Mouse (Mus musculus) liver, embryonic 13.5 days (tissue): ENCODE results near the gene Knstrn. TPM values are rescaled to one million over a fixed set of nuclear protein-coding genes. Genes with fewer than 3 reads are reported as not detected.

ENCODE experiments used
- ATAC-seq: fragments of 200-750 bp; cut with Nextera tagmentation; 2 replicates; pipeline ENCODE4 v1.8.0; 2017; ENCODE audit warnings: low read depth, mild to moderate bottlenecking, moderate number of reproducible peaks, moderate library complexity
- DNase-seq: peaks from one replicate; pipeline ENCODE4 v3.0.0; 2022
- H3K27ac ChIP-seq: fragments of 300-500 bp; sonication (generic); 2 replicates; pipeline ENCODE4 v1.5.1; 2015; ENCODE audit warnings: moderate library complexity, mild to moderate bottlenecking, inconsistent platforms
- H3K27me3 ChIP-seq: fragments of 300-500 bp; sonication (generic); 2 replicates; pipeline ENCODE4 v1.6.1; 2015; ENCODE audit warnings: mild to moderate bottlenecking, inconsistent platforms
- H3K36me3 ChIP-seq: fragments of 300-500 bp; sonication (generic); 2 replicates; pipeline ENCODE4 v1.6.1; 2015; ENCODE audit warnings: mild to moderate bottlenecking, inconsistent platforms
- H3K4me1 ChIP-seq: fragments of 300-500 bp; sonication (generic); replicated peaks from 2 replicates; pipeline ENCODE4 v1.6.1; 2015; ENCODE audit warnings: inconsistent platforms
- H3K4me2 ChIP-seq: fragments of 300-500 bp; sonication (generic); 2 replicates; pipeline ENCODE4 v1.6.1; 2015; ENCODE audit warnings: inconsistent platforms, mild to moderate bottlenecking, moderate library complexity
- H3K4me3 ChIP-seq: fragments of 300-500 bp; sonication (generic); replicated peaks from 2 replicates; pipeline ENCODE4 v1.5.1; 2015; ENCODE audit warnings: mild to moderate bottlenecking, inconsistent platforms
- H3K9ac ChIP-seq: fragments of 300-500 bp; sonication (generic); 2 replicates; pipeline ENCODE4 v1.6.1; 2015; ENCODE audit warnings: mild to moderate bottlenecking, inconsistent platforms
- H3K9me3 ChIP-seq: fragments of 300-500 bp; sonication (generic); replicated peaks from 2 replicates; pipeline ENCODE4 v1.6.1; 2016; ENCODE audit warnings: inconsistent platforms
- WGBS: fragments of 180-500 bp; shearing (Covaris S2); methylation state at CpG from one replicate; pipeline ENCODE4 v1.1.7; 2015; ENCODE audit not compliant: insufficient replicate concordance; 5-methylcytosine and 5-hydroxymethylcytosine counted together
- polyA plus RNA-seq: library from polyadenylated mRNA; unstranded; fragments of >200 nt; fragmentation: Nextera tagmentation; extraction: Ambion mirVana; gene quantifications from 2 replicates; pipeline ENCODE4 v1.2.1, GENCODE M21; 2015

Gene Knstrn
- polyA plus RNA-seq, 1 experiment from 2014 or later, result 91.9 TPM

DNA sequence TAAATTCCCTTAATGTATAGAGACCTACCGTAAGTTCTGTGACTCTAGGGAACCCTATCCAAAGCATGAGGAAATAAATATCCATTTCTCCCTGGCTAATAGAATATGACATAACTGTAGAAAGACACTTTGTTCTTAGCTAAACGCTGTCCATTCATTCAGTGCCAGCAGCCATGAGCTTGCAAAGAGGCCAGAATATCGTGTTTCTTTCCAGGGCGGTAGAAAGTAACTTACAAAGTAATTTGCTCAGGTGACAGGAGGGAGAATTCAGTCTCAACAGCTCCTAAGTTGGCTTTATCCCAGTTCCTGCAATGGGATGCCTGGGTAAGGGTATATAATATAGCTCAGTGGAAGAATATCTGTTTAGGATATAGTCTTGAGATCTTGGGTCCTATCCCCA lies 10.6 kb downstream of the Knstrn start:
- H3K9ac ChIP-seq, result no peak overlapping the region
- no peak overlapping the region for H3K4me2 ChIP-seq
- no peaks in the 10 kb centered on the region for H3K27me3 ChIP-seq
- DNase-seq (no peak), ATAC-seq (no peak)
- H3K9me3 ChIP-seq, result 0 out of 2 replicates have a peak, but pooled peaks cover 2% of the 10 kb centered on the region
- 0 out of 2 replicates have a peak, but pooled peaks cover 3% of the 10 kb centered on the region for H3K4me1 ChIP-seq
- WGBS, result 93% methylated on average over 4 of the region's 4 CpGs
- no peak overlapping the region for H3K27ac ChIP-seq
- H3K36me3 ChIP-seq, result peaks cover 88% of the 10 kb centered on the region
- H3K4me3 ChIP-seq, result no peak overlapping the region

GRCm38 (mm10) chr2:118829096-118829495 lies 15.3 kb downstream of the Knstrn start:
- Histone ChIP-seq H3K9me3 (no peaks in the 10 kb centered on the region), H3K4me3 (no peak overlapping the region), H3K27me3 (no peaks in the 10 kb centered on the region), H3K36me3 (peaks cover 96% of the 10 kb centered on the region), H3K27ac (no peak overlapping the region), H3K9ac (no peak overlapping the region), H3K4me1 (no peaks in the 10 kb centered on the region), H3K4me2 (no peak overlapping the region)
- DNase-seq (no peak), ATAC-seq (no peak)
- WGBS, result 89% methylated on average over 5 of the region's 5 CpGs

DNA sequence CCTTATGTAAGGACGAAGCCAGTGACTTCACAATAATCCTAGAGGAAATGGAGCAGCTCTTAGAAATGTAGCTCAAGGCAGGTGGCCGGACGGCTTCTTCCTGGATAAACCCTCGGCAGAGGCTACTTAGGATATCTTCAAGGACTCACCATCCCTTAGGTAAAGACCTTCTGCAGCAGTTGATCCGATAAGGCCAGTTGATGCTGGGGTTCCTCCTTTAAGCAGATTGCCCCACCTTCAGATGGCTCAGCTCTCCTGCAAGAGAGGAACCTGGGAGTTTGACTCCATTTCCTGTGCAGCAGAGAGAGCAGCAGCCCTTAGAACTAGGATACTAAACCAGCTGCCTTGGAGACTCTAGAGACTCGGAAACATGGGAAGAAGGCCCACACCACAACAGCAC lies 20.3 kb downstream of the Knstrn start:
- H3K4me3 ChIP-seq, result no peak overlapping the region
- no peaks in the 10 kb centered on the region for H3K9me3 ChIP-seq
- no peak for DNase-seq
- peaks cover 72% of the 10 kb centered on the region for H3K36me3 ChIP-seq
- peaks cover 13% of the 10 kb centered on the region; the same call in 1 of the 2 replicates for H3K4me1 ChIP-seq
- no peak overlapping the region for H3K9ac ChIP-seq
- H3K27ac ChIP-seq, result no peak overlapping the region
- no peak overlapping the region for H3K4me2 ChIP-seq
- no peaks in the 10 kb centered on the region for H3K27me3 ChIP-seq
- WGBS, result 83% methylated on average over 6 of the region's 6 CpGs
- no peak for ATAC-seq

- H3K9ac ChIP-seq, result no peak overlapping the region
- H3K27me3 ChIP-seq, result no peaks in the 10 kb centered on the region; the same call in 1 of the 2 replicates
- H3K4me1 ChIP-seq, result peaks cover 13% of the 10 kb centered on the region; the same call in 1 of the 2 replicates
- no peak for ATAC-seq
- H3K27ac ChIP-seq, result no peak overlapping the region
- H3K9me3 ChIP-seq, result no peaks in the 10 kb centered on the region
- whole genome bisulfite sequencing, result 90% methylated on average over 6 of the region's 6 CpGs
- no peak for DNase-seq
- H3K36me3 ChIP-seq, result peaks cover 61% of the 10 kb centered on the region
- H3K4me3 ChIP-seq, result no peak overlapping the region
- H3K4me2 ChIP-seq, result no peak overlapping the region
Measured at GRCm38 (mm10) chr2:118835115-118835514, 21.3 kb downstream of the Knstrn start.

DNA sequence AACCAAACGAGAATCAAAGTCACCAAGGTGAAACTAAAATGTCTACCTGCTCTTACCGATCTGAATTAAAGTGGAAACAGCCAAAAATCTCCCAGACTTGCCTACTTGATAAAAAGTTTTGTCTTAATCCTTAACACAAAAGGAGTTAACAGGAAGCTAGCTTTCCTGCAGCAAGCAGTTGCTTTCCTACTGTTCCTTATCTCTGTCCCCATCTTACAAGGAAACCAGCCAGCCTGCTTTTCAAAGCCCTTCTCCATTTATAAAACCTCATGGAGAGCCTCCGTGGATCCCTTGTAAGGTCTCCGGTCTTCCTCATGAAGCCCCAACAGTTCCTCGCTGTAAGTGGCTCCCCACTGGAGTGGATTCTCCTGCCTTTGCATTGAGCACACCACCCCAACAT lies 24.5 kb downstream of the Knstrn start:
- WGBS, result 15% methylated on average over 5 of the region's 5 CpGs
- no peak for DNase-seq

DNA sequence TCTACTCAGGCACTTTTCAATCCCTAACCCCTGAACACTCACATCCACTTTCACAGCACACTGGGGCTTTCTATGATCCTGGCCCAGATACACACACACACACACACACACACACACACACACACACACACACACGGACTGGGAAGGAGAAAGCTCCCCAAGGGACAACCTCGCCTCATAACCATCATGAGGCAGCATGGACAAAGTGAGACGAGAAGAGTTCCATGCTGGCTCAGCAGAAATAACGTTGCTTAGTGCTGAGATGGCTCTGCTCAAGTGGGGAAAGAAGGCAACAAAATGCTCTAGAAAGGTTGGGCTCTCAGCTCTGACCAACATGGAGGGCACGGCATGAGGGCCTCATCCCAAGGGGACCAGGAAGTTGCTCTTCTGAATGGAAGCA lies 27.4 kb downstream of the Knstrn start:
- no peak for DNase-seq
- Histone ChIP-seq H3K27ac (peak overlapping the region; percentile 11), H3K4me1 (peaks cover 44% of the 10 kb centered on the region), H3K4me2 (no peak overlapping the region), H3K36me3 (peaks cover 1% of the 10 kb centered on the region), H3K27me3 (peaks cover 7% of the 10 kb centered on the region; the same call in 1 of the 2 replicates), H3K9ac (no peak overlapping the region), H3K9me3 (0 out of 2 replicates have a peak, but pooled peaks cover 5% of the 10 kb centered on the region), H3K4me3 (no peak overlapping the region)
- ATAC-seq, result peak; percentile 59; the same call in 1 of the 2 replicates
- 56% methylated on average over 5 of the region's 5 CpGs for WGBS

More for the DNA sequence above, 24.5 kb downstream of the Knstrn start:
- no peak overlapping the region for H3K9ac ChIP-seq
- H3K9me3 ChIP-seq, result no peaks in the 10 kb centered on the region
- no peak overlapping the region for H3K4me2 ChIP-seq
- ATAC-seq, result no peak
- peaks cover 30% of the 10 kb centered on the region for H3K36me3 ChIP-seq
- peaks cover 40% of the 10 kb centered on the region for H3K4me1 ChIP-seq
- no peak overlapping the region for H3K4me3 ChIP-seq
- no peak overlapping the region; the same call in 1 of the 2 replicates for H3K27ac ChIP-seq
- peaks cover 7% of the 10 kb centered on the region; the same call in 1 of the 2 replicates for H3K27me3 ChIP-seq

DNA sequence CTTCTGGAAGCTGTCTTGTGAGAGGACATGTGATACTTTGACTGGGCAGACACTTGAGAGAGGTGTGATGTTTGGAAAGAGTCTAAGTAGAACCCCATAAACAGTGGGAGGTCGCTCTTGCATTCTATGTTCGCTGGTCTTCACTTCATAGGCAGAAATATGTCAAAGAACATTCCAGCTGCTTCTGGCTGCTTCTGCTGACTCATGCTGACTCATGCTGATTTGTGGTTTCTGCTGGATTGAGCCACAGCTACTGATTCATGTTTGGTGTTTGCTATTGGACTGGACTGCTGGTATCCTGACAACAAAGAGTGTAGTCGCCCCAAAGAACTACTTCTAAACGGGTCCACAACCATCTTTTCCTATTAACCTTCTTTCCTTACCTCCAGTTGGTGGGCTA lies 28.0 kb downstream of the Knstrn start:
- ATAC-seq (peak; percentile 76), DNase-seq (peak; percentile 80)
- Histone ChIP-seq H3K4me2 (peak overlapping the region; percentile 26), H3K27me3 (peaks cover 7% of the 10 kb centered on the region; the same call in 1 of the 2 replicates), H3K9me3 (0 out of 2 replicates have a peak, but pooled peaks cover 5% of the 10 kb centered on the region), H3K36me3 (no peaks in the 10 kb centered on the region), H3K27ac (peak overlapping the region; percentile 82), H3K9ac (no peak overlapping the region), H3K4me1 (peaks cover 45% of the 10 kb centered on the region), H3K4me3 (no peak overlapping the region)
- 50% methylated on average over 4 of the region's 4 CpGs for WGBS

DNA sequence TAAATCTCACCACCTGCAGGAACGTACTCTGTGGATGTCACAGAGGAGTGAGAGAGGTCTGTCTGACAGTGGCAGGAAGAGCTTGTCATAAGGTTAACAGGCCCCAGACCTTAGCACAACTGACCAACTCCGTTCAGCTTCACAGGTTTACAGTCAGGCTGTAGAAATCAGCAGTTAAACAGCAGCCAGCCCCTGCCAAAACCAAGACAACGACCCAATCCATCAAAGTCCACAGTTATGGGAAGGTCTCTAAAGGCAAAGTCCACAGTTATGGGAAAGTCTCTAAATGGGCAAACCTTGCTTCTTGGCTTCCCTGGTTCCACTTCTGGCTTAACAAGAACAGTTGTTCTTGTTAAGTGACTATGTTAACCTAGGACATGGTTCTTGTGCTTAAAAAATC lies 30.6 kb downstream of the Knstrn start:
- H3K36me3 ChIP-seq, result no peaks in the 10 kb centered on the region
- no peak overlapping the region for H3K9ac ChIP-seq

DNA sequence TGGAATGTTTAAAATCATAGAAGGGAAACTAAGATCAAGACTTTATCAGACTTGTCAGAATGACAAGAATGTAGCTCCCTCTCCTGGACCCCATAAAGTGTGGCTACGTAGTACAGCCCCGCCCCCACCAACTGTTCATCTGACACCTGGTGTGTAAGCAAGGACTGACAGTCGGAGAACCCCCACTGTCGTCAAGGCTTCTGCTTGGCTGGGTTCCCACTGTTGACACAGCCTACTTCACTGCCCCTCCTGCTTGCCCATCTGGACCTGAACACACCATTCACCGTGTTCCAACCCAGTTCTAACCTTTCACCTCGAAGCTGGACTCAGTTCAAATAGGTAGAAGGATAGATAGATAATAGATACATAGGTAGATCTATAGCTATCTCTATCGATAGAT lies 32.4 kb downstream of the Knstrn start:
- Histone ChIP-seq H3K4me3 (no peak overlapping the region), H3K27me3 (0 out of 2 replicates have a peak, but pooled peaks cover 3% of the 10 kb centered on the region), H3K9ac (no peak overlapping the region), H3K27ac (no peak overlapping the region), H3K4me2 (no peak overlapping the region), H3K9me3 (0 out of 2 replicates have a peak, but pooled peaks cover 5% of the 10 kb centered on the region), H3K4me1 (peaks cover 27% of the 10 kb centered on the region), H3K36me3 (no peaks in the 10 kb centered on the region)
- WGBS, result 50% methylated on average over 7 of the region's 7 CpGs
- ATAC-seq (peak; percentile 60), DNase-seq (no peak)

More for the DNA sequence above, 30.6 kb downstream of the Knstrn start:
- no peak overlapping the region for H3K27ac ChIP-seq
- WGBS, result 60% methylated on average over 3 of the region's 3 CpGs
- ATAC-seq, result no peak
- peaks cover 34% of the 10 kb centered on the region for H3K4me1 ChIP-seq
- H3K4me2 ChIP-seq, result no peak overlapping the region
- peaks cover 9% of the 10 kb centered on the region; the same call in 1 of the 2 replicates for H3K27me3 ChIP-seq
- DNase-seq, result no peak
- no peak overlapping the region for H3K4me3 ChIP-seq
- H3K9me3 ChIP-seq, result 0 out of 2 replicates have a peak, but pooled peaks cover 5% of the 10 kb centered on the region

- Histone ChIP-seq H3K36me3 (no peaks in the 10 kb centered on the region), H3K27ac (no peak overlapping the region), H3K9me3 (no peaks in the 10 kb centered on the region), H3K9ac (no peak overlapping the region), H3K4me1 (peaks cover 2% of the 10 kb centered on the region; the same call in 1 of the 2 replicates), H3K4me2 (no peak overlapping the region), H3K4me3 (no peak overlapping the region), H3K27me3 (0 out of 2 replicates have a peak, but pooled peaks cover 6% of the 10 kb centered on the region)
- ATAC-seq, result no peak
- no peak for DNase-seq
- 57% methylated on average over 3 of the region's 3 CpGs for WGBS
Measured at GRCm38 (mm10) chr2:118851756-118852155, 38.0 kb downstream of the Knstrn start.

DNA sequence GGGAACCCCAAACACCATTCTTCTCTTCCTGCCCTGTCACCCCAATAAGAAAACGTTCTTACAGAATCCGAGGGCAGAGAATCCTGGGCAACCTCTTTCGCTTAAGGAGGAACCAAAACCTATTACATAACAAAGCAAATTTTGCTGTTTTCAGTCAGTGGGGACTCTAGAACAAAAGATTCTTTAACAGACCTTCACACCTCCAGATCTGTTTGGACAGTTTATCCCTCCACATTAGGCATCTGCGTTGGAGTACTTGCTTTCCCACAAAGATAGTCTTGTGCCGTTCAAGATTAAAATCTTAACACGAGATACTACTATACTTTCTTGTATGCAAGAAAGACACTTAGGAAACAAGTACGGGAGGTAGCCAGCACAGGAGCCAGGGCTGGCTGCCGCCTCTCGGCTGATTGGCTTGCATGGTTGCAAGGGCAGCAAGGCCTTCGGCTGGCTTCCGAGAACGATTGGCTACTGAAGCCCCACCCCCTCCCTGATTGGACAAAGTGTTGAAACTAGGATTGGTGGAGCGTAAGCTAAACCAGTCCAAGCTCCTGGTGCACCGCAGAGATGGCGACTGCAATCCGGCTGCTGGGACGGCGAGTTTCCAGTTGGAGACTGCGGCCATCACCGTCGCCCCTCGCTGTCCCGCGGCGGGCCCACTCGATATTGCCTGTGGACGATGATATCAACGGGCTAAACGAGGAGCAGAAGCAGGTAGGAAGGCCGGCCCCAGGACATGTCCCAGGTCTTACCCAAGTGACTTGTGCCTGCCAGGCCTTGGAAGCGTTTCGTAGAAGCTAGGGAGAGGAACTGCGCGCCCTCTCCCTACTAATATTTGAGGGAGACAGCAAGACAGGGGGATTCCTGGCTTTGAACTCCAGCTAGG lies 47.9 kb downstream of the Knstrn start, which contains the start of gene Ivd:
TSS of gene Ivd (plus strand) at position 501 of the 886 bp plus-strand sequence.
- peaks cover 22% of the 10 kb centered on the region for H3K4me1 ChIP-seq
- DNase-seq (peak; percentile 88), ATAC-seq (peak; percentile 99)
- H3K4me2 ChIP-seq, result peak within 1 kb of the TSS; percentile 86
- H3K27ac ChIP-seq, result peak within 1 kb of the TSS; percentile 57
- H3K27me3 ChIP-seq, result peaks cover 8% of the 10 kb centered on the region; the same call in 1 of the 2 replicates
- WGBS, result 1% methylated on average over 34 of the region's 34 CpGs
- no peaks in the 10 kb centered on the region for H3K9me3 ChIP-seq
- peak within 1 kb of the TSS; percentile 73 for H3K9ac ChIP-seq
- H3K36me3 ChIP-seq, result no peaks in the 10 kb centered on the region
- H3K4me3 ChIP-seq, result peak within 1 kb of the TSS; percentile 66
